Mouse (Mus musculus): Measurements from ENCODE around the gene Cacna2d1. TPM values are rescaled to one million over a fixed set of nuclear protein-coding genes. Genes with fewer than 3 reads are reported as not detected.

Cacna2d1 gene
- polyA plus RNA-seq, 1 experiment from 2014 or later, result 9.9 TPM

GRCm38 (mm10) chr5:16293223-16293622 is 358.7 kb downstream of the Cacna2d1 start:
- WGBS, result 17% methylated on average over 1 of the region's 1 CpGs
- DNase-seq (ENCODE audit: low spot score), result no peak
- Histone ChIP-seq H3K36me3 (no peaks in the 10 kb centered on the region), H3K9me3 (no peaks in the 10 kb centered on the region), H3K4me3 (no peak overlapping the region), H3K27me3 (ENCODE audit: insufficient read depth, poor library complexity, severe bottlenecking) (no peaks in the 10 kb centered on the region), H3K4me1 (no peaks in the 10 kb centered on the region), H3K27ac (no peak overlapping the region)

- Histone ChIP-seq H3K9me3 (no peaks in the 10 kb centered on the region), H3K36me3 (no peaks in the 10 kb centered on the region), H3K27me3 (ENCODE audit: insufficient read depth, poor library complexity, severe bottlenecking) (no peaks in the 10 kb centered on the region), H3K4me3 (no peak overlapping the region), H3K27ac (no peak overlapping the region), H3K4me1 (no peaks in the 10 kb centered on the region)
- DNase-seq (ENCODE audit: low spot score), result no peak
- WGBS, result 59% methylated on average over 4 of the region's 4 CpGs
Measured at GRCm38 (mm10) chr5:16293825-16294224, 359.3 kb downstream of the Cacna2d1 start.

GRCm38 (mm10) chr5:16294708-16295107 is 360.2 kb downstream of the Cacna2d1 start:
- WGBS, result 85% methylated on average over 4 of the region's 4 CpGs
- no peak overlapping the region for H3K4me3 ChIP-seq
- H3K27ac ChIP-seq, result no peak overlapping the region
- H3K9me3 ChIP-seq, result no peaks in the 10 kb centered on the region
- no peaks in the 10 kb centered on the region for H3K36me3 ChIP-seq
- no peak for DNase-seq (ENCODE audit: low spot score)
- H3K4me1 ChIP-seq, result no peaks in the 10 kb centered on the region
- no peaks in the 10 kb centered on the region for H3K27me3 ChIP-seq (ENCODE audit: insufficient read depth, poor library complexity, severe bottlenecking)

- Histone ChIP-seq H3K27ac (no peak overlapping the region), H3K4me1 (no peaks in the 10 kb centered on the region), H3K27me3 (ENCODE audit: insufficient read depth, poor library complexity, severe bottlenecking) (no peaks in the 10 kb centered on the region), H3K36me3 (no peaks in the 10 kb centered on the region), H3K4me3 (no peak overlapping the region), H3K9me3 (no peaks in the 10 kb centered on the region)
- WGBS, result 72% methylated on average over 4 of the region's 4 CpGs
- no peak for DNase-seq (ENCODE audit: low spot score)
Measured at GRCm38 (mm10) chr5:16297170-16297771, 362.8 kb downstream of the Cacna2d1 start.

- Histone ChIP-seq H3K27ac (no peak overlapping the region), H3K4me3 (no peak overlapping the region), H3K9me3 (no peaks in the 10 kb centered on the region), H3K4me1 (no peaks in the 10 kb centered on the region), H3K36me3 (no peaks in the 10 kb centered on the region), H3K27me3 (ENCODE audit: insufficient read depth, poor library complexity, severe bottlenecking) (no peaks in the 10 kb centered on the region)
- 83% methylated on average over 6 of the region's 6 CpGs for WGBS
- DNase-seq (ENCODE audit: low spot score), result no peak
Measured at GRCm38 (mm10) chr5:16299631-16300030, 365.1 kb downstream of the Cacna2d1 start.

GRCm38 (mm10) chr5:16309168-16310006 is 374.9 kb downstream of the Cacna2d1 start:
- no peaks in the 10 kb centered on the region for H3K27me3 ChIP-seq (ENCODE audit: insufficient read depth, poor library complexity, severe bottlenecking)
- H3K36me3 ChIP-seq, result no peaks in the 10 kb centered on the region
- DNase-seq (ENCODE audit: low spot score), result no peak
- WGBS, result 49% methylated on average over 7 of the region's 7 CpGs
- H3K9me3 ChIP-seq, result no peaks in the 10 kb centered on the region
- no peaks in the 10 kb centered on the region for H3K4me1 ChIP-seq
- no peak overlapping the region for H3K27ac ChIP-seq
- no peak overlapping the region for H3K4me3 ChIP-seq

- Histone ChIP-seq H3K4me1 (0 out of 2 replicates have a peak, but pooled peaks cover 3% of the 10 kb centered on the region), H3K27ac (no peak overlapping the region), H3K27me3 (ENCODE audit: insufficient read depth, poor library complexity, severe bottlenecking) (no peaks in the 10 kb centered on the region), H3K9me3 (no peaks in the 10 kb centered on the region), H3K4me3 (no peak overlapping the region), H3K36me3 (no peaks in the 10 kb centered on the region; the same call in 1 of the 2 replicates)
- 83% methylated on average over 5 of the region's 5 CpGs for WGBS
- no peak for DNase-seq (ENCODE audit: low spot score)
Measured at GRCm38 (mm10) chr5:16314242-16314641, 379.8 kb downstream of the Cacna2d1 start.

- no peak for DNase-seq (ENCODE audit: low spot score)
- H3K27ac ChIP-seq, result no peak overlapping the region
- no peaks in the 10 kb centered on the region for H3K27me3 ChIP-seq (ENCODE audit: insufficient read depth, poor library complexity, severe bottlenecking)
- no peaks in the 10 kb centered on the region for H3K9me3 ChIP-seq
- 0 out of 2 replicates have a peak, but pooled peaks cover 3% of the 10 kb centered on the region for H3K4me1 ChIP-seq
- H3K36me3 ChIP-seq, result no peaks in the 10 kb centered on the region; the same call in 1 of the 2 replicates
- H3K4me3 ChIP-seq, result no peak overlapping the region
Measured at GRCm38 (mm10) chr5:16315983-16316390, 381.5 kb downstream of the Cacna2d1 start.

- H3K4me3 ChIP-seq, result no peak overlapping the region
Measured at GRCm38 (mm10) chr5:16317680-16318242, 383.3 kb downstream of the Cacna2d1 start.

GRCm38 (mm10) chr5:16326610-16327009 is 392.1 kb downstream of the Cacna2d1 start:
- WGBS, result 88% methylated on average over 3 of the region's 3 CpGs
- H3K9me3 ChIP-seq, result no peaks in the 10 kb centered on the region
- no peak overlapping the region for H3K27ac ChIP-seq
- H3K4me1 ChIP-seq, result 0 out of 2 replicates have a peak, but pooled peaks cover 2% of the 10 kb centered on the region
- no peak for DNase-seq (ENCODE audit: low spot score)
- no peaks in the 10 kb centered on the region for H3K27me3 ChIP-seq (ENCODE audit: insufficient read depth, poor library complexity, severe bottlenecking)
- H3K4me3 ChIP-seq, result no peak overlapping the region
- no peaks in the 10 kb centered on the region for H3K36me3 ChIP-seq

More at GRCm38 (mm10) chr5:16317680-16318242, 383.3 kb downstream of the Cacna2d1 start:
- Histone ChIP-seq H3K27ac (no peak overlapping the region), H3K36me3 (no peaks in the 10 kb centered on the region; the same call in 1 of the 2 replicates), H3K9me3 (no peaks in the 10 kb centered on the region), H3K27me3 (ENCODE audit: insufficient read depth, poor library complexity, severe bottlenecking) (no peaks in the 10 kb centered on the region), H3K4me1 (0 out of 2 replicates have a peak, but pooled peaks cover 3% of the 10 kb centered on the region)
- no peak for DNase-seq (ENCODE audit: low spot score)
- 52% methylated on average over 4 of the region's 4 CpGs for WGBS

GRCm38 (mm10) chr5:16345393-16345792 is 410.9 kb downstream of the Cacna2d1 start:
- no peak for DNase-seq (ENCODE audit: low spot score)
- Histone ChIP-seq H3K4me1 (no peaks in the 10 kb centered on the region), H3K9me3 (no peaks in the 10 kb centered on the region), H3K27ac (no peak overlapping the region), H3K36me3 (no peaks in the 10 kb centered on the region), H3K27me3 (ENCODE audit: insufficient read depth, poor library complexity, severe bottlenecking) (no peaks in the 10 kb centered on the region), H3K4me3 (no peak overlapping the region)

GRCm38 (mm10) chr5:16355816-16356215 is 421.3 kb downstream of the Cacna2d1 start:
- H3K4me1 ChIP-seq, result no peaks in the 10 kb centered on the region
- DNase-seq (ENCODE audit: low spot score), result no peak
- no peaks in the 10 kb centered on the region for H3K27me3 ChIP-seq (ENCODE audit: insufficient read depth, poor library complexity, severe bottlenecking)
- no peaks in the 10 kb centered on the region for H3K9me3 ChIP-seq
- 88% methylated on average over 3 of the region's 3 CpGs for WGBS
- H3K36me3 ChIP-seq, result 0 out of 2 replicates have a peak, but pooled peaks cover 2% of the 10 kb centered on the region
- no peak overlapping the region for H3K27ac ChIP-seq
- no peak overlapping the region for H3K4me3 ChIP-seq

GRCm38 (mm10) chr5:16357709-16358108 is 423.2 kb downstream of the Cacna2d1 start:
- Histone ChIP-seq H3K27me3 (ENCODE audit: insufficient read depth, poor library complexity, severe bottlenecking) (no peaks in the 10 kb centered on the region), H3K4me3 (no peak overlapping the region), H3K36me3 (0 out of 2 replicates have a peak, but pooled peaks cover 2% of the 10 kb centered on the region), H3K4me1 (no peaks in the 10 kb centered on the region), H3K9me3 (no peaks in the 10 kb centered on the region), H3K27ac (no peak overlapping the region)
- no peak for DNase-seq (ENCODE audit: low spot score)
- 80% methylated on average over 4 of the region's 4 CpGs for WGBS
